Mouse (Mus musculus): ENCODE measurements around the gene Trex1. TPM values are rescaled to one million over a fixed set of nuclear protein-coding genes. Genes with fewer than 3 reads are reported as not detected.

The Trex1 gene
- polyA plus RNA-seq, 1 experiment from 2014 or later = 10.6 TPM

DNA sequence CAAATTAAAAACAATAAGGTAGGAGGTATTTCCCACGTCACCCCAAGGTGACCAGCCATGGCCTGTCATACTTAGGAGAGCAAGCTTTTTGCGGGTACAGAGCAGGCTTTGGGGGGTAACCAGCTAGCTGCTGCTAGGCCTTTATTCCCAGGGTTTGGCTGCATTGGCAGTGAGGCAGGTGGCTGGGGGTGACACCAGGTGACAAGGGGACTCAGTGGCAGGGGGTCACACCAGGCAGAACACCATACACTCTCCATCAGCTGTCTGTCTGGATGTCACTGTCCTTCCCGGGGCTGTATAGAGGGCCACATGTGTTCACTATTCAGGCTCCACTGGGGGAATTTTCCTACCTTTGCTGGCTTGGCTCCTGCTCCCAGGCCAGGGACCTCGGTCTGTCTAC, 2.6 kb downstream of the Trex1 start:
- H3K4me1 ChIP-seq (ENCODE audit: insufficient read depth) = 0 out of 2 replicates have a peak, but pooled peaks cover 4% of the 10 kb centered on the region
- no peak overlapping the region for H3K9ac ChIP-seq
- H3K4me2 ChIP-seq = no peak overlapping the region
- no peaks in the 10 kb centered on the region for H3K27me3 ChIP-seq (ENCODE audit: insufficient read depth, low read length)
- H3K9me3 ChIP-seq (ENCODE audit: low read depth, low read length) = no peaks in the 10 kb centered on the region
- ATAC-seq (ENCODE audit: insufficient read depth) (no peak), DNase-seq (no peak)
- no peak for TF ChIP-seq CTCF (IDR thresholded peaks at IDR 0.05; ENCODE audit: low read depth)
- 78% methylated on average over 4 of the region's 4 CpGs for WGBS
- no peak overlapping the region for H3K4me3 ChIP-seq (ENCODE audit: low read depth, low read length)
- peaks cover 38% of the 10 kb centered on the region for H3K36me3 ChIP-seq (ENCODE audit: insufficient read depth)
- no peak overlapping the region for H3K27ac ChIP-seq (ENCODE audit: low read depth)

DNA sequence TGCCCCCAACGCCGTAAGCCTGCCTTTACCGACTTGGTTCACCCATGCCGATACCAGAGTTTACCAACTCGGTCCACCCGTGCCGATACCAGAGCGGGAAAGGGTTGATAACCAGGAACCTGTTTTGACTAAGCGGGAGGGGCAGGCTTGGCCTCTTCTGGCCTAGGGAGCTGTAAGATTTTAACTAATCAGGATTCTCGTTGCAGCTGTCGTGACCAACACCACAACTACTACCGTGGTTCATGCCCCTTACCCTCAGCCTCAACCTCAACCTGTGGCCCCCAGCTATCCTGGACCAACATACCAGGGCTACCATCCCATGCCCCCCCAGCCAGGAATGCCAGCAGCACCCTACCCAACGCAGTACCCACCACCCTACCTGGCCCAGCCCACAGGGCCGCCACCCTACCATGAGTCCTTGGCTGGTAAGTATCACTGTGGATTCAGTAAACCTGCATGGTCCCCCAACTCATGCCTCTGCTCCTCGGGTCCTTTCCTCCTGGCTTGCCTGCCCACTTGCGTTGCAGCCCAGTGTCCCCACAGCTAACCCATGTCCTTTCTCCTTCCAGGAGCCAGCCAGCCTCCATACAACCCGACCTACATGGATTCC, 3.3 kb downstream of the Trex1 start:
- no peak for TF ChIP-seq CTCF (IDR thresholded peaks at IDR 0.05; ENCODE audit: low read depth)
- H3K36me3 ChIP-seq (ENCODE audit: insufficient read depth) = peaks cover 39% of the 10 kb centered on the region
- DNase-seq (no peak), ATAC-seq (ENCODE audit: insufficient read depth) (no peak)
- 89% methylated on average over 17 of the region's 17 CpGs for WGBS
- no peaks in the 10 kb centered on the region for H3K27me3 ChIP-seq (ENCODE audit: insufficient read depth, low read length)
- no peaks in the 10 kb centered on the region for H3K9me3 ChIP-seq (ENCODE audit: low read depth, low read length)
- H3K4me2 ChIP-seq = no peak overlapping the region
- H3K27ac ChIP-seq (ENCODE audit: low read depth) = no peak overlapping the region
- H3K9ac ChIP-seq = no peak overlapping the region
- 0 out of 2 replicates have a peak, but pooled peaks cover 4% of the 10 kb centered on the region for H3K4me1 ChIP-seq (ENCODE audit: insufficient read depth)
- H3K4me3 ChIP-seq (ENCODE audit: low read depth, low read length) = no peak overlapping the region

DNA sequence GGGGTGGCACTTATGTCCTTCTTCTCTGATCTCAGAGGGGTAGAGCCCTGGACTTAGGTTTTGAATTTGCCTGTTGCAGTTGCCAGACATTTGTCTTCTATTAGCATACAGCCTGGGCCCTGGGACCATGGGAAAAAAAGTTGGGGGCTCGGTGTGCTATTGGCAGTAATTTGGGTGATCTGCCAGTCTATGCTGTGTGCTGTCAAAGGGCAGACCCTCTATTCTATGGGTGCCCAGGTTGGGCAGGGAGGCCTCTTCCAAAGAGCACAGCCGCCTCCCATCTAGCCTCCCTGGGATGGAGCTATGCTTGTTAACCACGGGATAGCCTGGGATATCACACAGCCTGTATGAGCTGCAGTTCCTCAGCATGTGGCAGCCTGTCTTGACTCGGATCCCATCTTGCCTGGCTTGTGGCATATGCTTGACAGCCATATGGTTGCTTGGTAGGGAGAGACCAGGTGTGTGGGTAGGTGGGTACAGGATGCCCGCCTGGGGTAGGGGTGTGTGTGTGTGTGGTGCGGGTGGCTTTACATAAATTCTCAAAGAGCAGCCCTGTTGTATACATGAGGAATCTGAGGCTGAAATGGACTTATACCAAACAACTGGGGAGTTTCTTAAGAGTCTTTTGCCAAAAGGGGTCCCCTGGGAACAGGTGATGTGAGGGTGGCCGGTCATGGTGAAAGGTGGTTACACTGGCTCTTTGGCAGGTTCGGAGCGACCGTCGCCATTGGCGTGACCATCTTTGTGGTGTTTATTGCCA, 4.1 kb downstream of the Trex1 start:
- Histone ChIP-seq H3K4me1 (ENCODE audit: insufficient read depth) (0 out of 2 replicates have a peak, but pooled peaks cover 4% of the 10 kb centered on the region), H3K4me3 (ENCODE audit: low read depth, low read length) (peak overlapping the region; percentile 20), H3K36me3 (ENCODE audit: insufficient read depth) (peaks cover 34% of the 10 kb centered on the region), H3K9me3 (ENCODE audit: low read depth, low read length) (no peaks in the 10 kb centered on the region), H3K27ac (ENCODE audit: low read depth) (peak overlapping the region; percentile 76), H3K27me3 (ENCODE audit: insufficient read depth, low read length) (no peaks in the 10 kb centered on the region), H3K4me2 (peak overlapping the region; percentile 60), H3K9ac (peak overlapping the region; percentile 48)
- WGBS = 91% methylated on average over 12 of the region's 12 CpGs
- no peak for TF ChIP-seq CTCF (IDR thresholded peaks at IDR 0.05; ENCODE audit: low read depth)
- DNase-seq = no peak
- no peak for ATAC-seq (ENCODE audit: insufficient read depth)

GRCm38 (mm10) chr9:109054712-109055111, 4.8 kb downstream of the Trex1 start:
- TF ChIP-seq CTCF (IDR thresholded peaks at IDR 0.05; ENCODE audit: low read depth) = no peak
- H3K27ac ChIP-seq (ENCODE audit: low read depth) = peak overlapping the region; percentile 76
- H3K9ac ChIP-seq = peak overlapping the region; percentile 48
- WGBS = 3% methylated on average over 7 of the region's 7 CpGs
- peak overlapping the region; percentile 60 for H3K4me2 ChIP-seq
- H3K9me3 ChIP-seq (ENCODE audit: low read depth, low read length) = no peaks in the 10 kb centered on the region
- no peaks in the 10 kb centered on the region for H3K27me3 ChIP-seq (ENCODE audit: insufficient read depth, low read length)
- peak overlapping the region; percentile 20 for H3K4me3 ChIP-seq (ENCODE audit: low read depth, low read length)
- DNase-seq (peak; percentile 87), ATAC-seq (ENCODE audit: insufficient read depth) (peak; percentile 82)
- H3K4me1 ChIP-seq (ENCODE audit: insufficient read depth) = 0 out of 2 replicates have a peak, but pooled peaks cover 4% of the 10 kb centered on the region
- peaks cover 28% of the 10 kb centered on the region for H3K36me3 ChIP-seq (ENCODE audit: insufficient read depth)

DNA sequence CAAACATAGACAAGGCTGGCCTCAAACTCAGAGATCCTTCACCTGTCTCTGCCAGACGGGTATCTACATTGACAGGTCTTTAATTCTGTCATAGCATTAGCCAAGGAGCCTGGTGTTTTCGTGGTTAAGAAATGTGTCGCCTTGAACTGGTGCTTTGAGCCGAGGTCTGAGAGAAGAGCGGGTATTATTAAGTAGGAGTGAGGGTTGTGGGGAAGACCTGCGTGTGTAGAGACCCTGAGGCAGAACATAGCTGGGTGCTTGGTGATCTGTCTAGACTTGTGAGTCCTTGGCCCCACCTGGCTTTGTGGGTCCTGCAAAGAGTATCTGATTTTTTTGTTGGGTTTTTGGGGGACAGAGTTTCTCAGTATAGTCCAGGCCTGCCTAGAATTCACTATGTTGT, 5.7 kb downstream of the Trex1 start:
- Histone ChIP-seq H3K4me3 (ENCODE audit: low read depth, low read length) (no peak overlapping the region), H3K9me3 (ENCODE audit: low read depth, low read length) (no peaks in the 10 kb centered on the region), H3K9ac (no peak overlapping the region), H3K36me3 (ENCODE audit: insufficient read depth) (peaks cover 31% of the 10 kb centered on the region), H3K27me3 (ENCODE audit: insufficient read depth, low read length) (no peaks in the 10 kb centered on the region), H3K4me2 (no peak overlapping the region), H3K27ac (ENCODE audit: low read depth) (no peak overlapping the region), H3K4me1 (ENCODE audit: insufficient read depth) (0 out of 2 replicates have a peak, but pooled peaks cover 4% of the 10 kb centered on the region)
- 67% methylated on average over 6 of the region's 6 CpGs for WGBS
- no peak for TF ChIP-seq CTCF (IDR thresholded peaks at IDR 0.05; ENCODE audit: low read depth)
- ATAC-seq (ENCODE audit: insufficient read depth) (no peak), DNase-seq (no peak)

GRCm38 (mm10) chr9:109053366-109053765, 6.2 kb downstream of the Trex1 start:
- H3K4me2 ChIP-seq = no peak overlapping the region
- H3K36me3 ChIP-seq (ENCODE audit: insufficient read depth) = peaks cover 27% of the 10 kb centered on the region
- no peak overlapping the region for H3K27ac ChIP-seq (ENCODE audit: low read depth)
- DNase-seq = no peak
- 83% methylated on average over 3 of the region's 3 CpGs for WGBS
- TF ChIP-seq CTCF (IDR thresholded peaks at IDR 0.05; ENCODE audit: low read depth) = no peak
- H3K27me3 ChIP-seq (ENCODE audit: insufficient read depth, low read length) = no peaks in the 10 kb centered on the region
- H3K4me1 ChIP-seq (ENCODE audit: insufficient read depth) = 0 out of 2 replicates have a peak, but pooled peaks cover 4% of the 10 kb centered on the region
- no peaks in the 10 kb centered on the region for H3K9me3 ChIP-seq (ENCODE audit: low read depth, low read length)
- no peak overlapping the region for H3K4me3 ChIP-seq (ENCODE audit: low read depth, low read length)
- ATAC-seq (ENCODE audit: insufficient read depth) = no peak
- H3K9ac ChIP-seq = no peak overlapping the region

All from lung, embryonic 14.5 days (tissue).